Mouse (Mus musculus) brain, embryonic 14.5 days (tissue): ENCODE measurements at regions not wholly inside any gene's neighbourhood (a gene's known extent, or its start where the extent isn't known, plus 50 kb on each side); places are given as distances from the start of the nearest gene placed in this dataset.

Source experiments
- DNase-seq: peaks from one replicate; pipeline ENCODE4 v3.0.0-alpha.2; 2011; ENCODE audit warnings: low read depth
- CTCF ChIP-seq: fragments of 200-500 bp; IDR thresholded peaks from 2 replicates; pipeline ENCODE4 v1.5.1; 2012; ENCODE audit warnings: inconsistent platforms, mild to moderate bottlenecking, moderate library complexity, borderline replicate concordance; ENCODE audit not compliant: insufficient read depth, insufficient read length; ENCODE audit errors: extremely low read depth
- POLR2A ChIP-seq: fragments of 200-500 bp; IDR thresholded peaks from 2 replicates; pipeline ENCODE4 v1.6.1; 2012; ENCODE audit warnings: mild to moderate bottlenecking, inconsistent platforms, borderline replicate concordance; ENCODE audit not compliant: poor library complexity, insufficient read depth, insufficient read length, severe bottlenecking; ENCODE audit errors: extremely low read depth

GRCm38 (mm10) chr15:25069701-25070100 lies 343.9 kb downstream of the Basp1 start:
- TF ChIP-seq CTCF (no peak), POLR2A (no peak)
- no peak for DNase-seq

DNA sequence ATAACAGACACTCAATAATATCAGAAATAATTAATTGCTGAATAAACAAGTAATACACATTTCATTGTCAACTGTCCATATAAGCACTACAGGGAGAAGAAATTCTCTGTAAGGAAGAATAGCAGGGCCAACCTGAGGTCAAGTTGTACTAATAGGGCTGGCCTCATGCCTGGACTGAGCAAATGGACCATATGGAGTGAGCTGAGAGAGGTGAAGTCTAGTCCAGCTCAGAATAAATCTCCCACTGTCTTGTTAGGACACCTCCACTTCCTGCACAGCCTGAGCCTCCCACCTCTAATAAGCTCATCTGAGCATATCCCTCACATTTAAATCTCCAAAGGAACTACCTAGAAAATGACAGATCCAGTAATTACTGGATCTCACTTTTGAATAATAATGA lies 354.2 kb downstream of the Basp1 start:
- TF ChIP-seq POLR2A (no peak), CTCF (no peak)
- no peak for DNase-seq

DNA sequence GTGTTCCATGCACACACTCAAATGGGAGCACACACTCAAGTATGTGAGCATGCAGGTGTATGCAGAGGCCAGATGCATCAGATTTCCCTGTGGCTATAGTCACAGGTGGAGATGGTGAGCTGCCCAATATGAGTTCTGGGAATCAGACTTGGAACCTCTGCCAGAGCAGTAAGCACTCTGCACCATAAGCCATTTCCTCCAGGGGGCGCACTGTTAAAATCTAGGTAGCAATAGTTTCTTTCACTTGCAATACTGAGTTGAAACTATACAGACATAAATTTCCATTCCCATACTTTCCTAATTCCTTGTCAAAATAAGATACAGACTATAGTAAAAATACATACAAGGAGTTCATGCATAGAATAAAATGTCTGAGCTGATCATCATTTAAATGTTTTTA lies 365.7 kb downstream of the Basp1 start:
- TF ChIP-seq CTCF (peak; percentile 60; the same call in 1 of the 2 replicates), POLR2A (no peak)
- DNase-seq: peak; percentile 81

GRCm38 (mm10) chr15:25046514-25047138 lies 366.9 kb downstream of the Basp1 start:
- DNase-seq: peak; percentile 35
- TF ChIP-seq POLR2A: no peak
- TF ChIP-seq CTCF: no peak

- TF ChIP-seq POLR2A: no peak
- DNase-seq: no peak
Observed at GRCm38 (mm10) chr15:25036231-25036630, 377.3 kb downstream of the Basp1 start.

GRCm38 (mm10) chr15:25027865-25028264 lies 385.7 kb downstream of the Basp1 start:
- peak; percentile 71 for DNase-seq
- TF ChIP-seq CTCF: no peak
- TF ChIP-seq POLR2A: no peak

- peak; percentile 86 for DNase-seq
Observed at GRCm38 (mm10) chr15:25026786-25027461, 386.6 kb downstream of the Basp1 start.

GRCm38 (mm10) chr15:25026351-25026750 lies 387.2 kb downstream of the Basp1 start:
- DNase-seq: peak; percentile 77
- TF ChIP-seq CTCF: no peak
- TF ChIP-seq POLR2A: no peak

More at GRCm38 (mm10) chr15:25026786-25027461, 386.6 kb downstream of the Basp1 start:
- TF ChIP-seq POLR2A (no peak), CTCF (no peak)

DNA sequence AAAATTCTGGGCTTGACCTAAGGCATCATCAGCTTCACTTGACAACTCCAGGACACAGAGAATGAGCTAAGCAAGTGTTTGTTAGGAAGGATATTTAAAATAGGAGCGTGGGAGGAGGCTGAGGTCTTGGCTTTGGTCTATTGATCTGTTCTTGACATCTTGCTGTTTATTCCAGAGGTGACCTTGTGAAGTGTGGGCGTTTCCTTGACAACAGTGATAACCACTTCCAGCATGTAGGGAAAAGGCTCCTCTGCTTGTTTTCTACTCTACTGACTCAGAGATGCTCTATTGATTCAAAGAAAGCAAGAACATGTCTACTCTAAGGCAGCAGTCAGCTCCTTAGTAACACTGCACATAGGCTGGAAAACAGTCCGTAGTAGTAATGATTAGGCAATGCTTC lies 392.6 kb downstream of the Basp1 start:
- peak; percentile 60 for DNase-seq
- no peak for TF ChIP-seq POLR2A
- TF ChIP-seq CTCF: no peak

DNA sequence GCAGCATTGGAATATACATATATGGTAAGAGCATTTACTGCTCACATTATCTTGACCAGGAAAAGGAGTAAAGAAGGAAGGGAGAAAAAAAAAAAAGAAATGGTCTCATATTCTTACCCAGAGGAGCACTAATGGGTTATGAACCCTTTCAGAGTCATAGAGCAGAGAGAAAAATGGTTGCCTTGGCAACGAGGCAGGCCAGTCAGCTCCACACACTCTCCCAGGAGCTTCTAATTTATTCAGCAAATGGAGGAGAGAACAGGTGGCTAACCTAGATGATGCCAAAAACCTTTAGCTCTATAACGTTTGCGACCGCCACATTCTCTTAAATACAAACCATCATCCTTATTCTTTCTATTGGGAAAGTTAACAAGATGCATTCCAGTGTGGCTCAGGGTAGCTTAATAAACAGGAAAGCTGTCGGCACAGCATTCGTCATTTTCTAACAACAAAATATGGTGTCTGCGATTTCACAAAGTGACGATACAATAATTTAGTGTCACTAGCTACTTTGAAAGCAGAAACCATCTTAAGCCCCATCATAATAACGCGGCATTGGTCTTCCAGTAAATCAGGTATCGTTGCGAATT lies 394.1 kb downstream of the Basp1 start:
- DNase-seq: peak; percentile 94
- TF ChIP-seq POLR2A (no peak), CTCF (no peak)

DNA sequence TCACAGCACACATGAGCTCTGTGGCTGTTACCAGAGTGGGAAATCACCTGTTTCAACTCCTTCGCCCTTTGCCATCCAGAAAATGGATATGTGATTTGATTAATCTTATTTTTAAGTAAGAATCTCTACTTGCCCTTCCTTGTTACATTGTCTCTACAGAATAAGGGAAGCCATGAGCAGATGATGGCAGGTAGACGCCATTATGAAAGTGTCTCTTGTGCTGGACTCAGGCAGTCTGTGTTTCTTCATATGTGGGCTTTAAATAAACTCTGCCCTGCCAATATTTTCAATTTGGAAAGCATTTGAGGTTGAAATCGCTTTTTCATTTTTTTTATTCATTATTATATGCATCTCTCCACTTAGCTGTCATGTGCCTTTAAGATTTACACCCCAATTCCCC lies 394.6 kb downstream of the Basp1 start:
- TF ChIP-seq POLR2A (no peak), CTCF (no peak)
- no peak for DNase-seq

GRCm38 (mm10) chr15:25007720-25008119 lies 405.8 kb downstream of the Basp1 start:
- no peak for TF ChIP-seq CTCF
- TF ChIP-seq POLR2A: no peak
- peak; percentile 73 for DNase-seq
